Mouse (Mus musculus) urinary bladder, adult 2 months (tissue): Measurements from ENCODE around the gene Wipf3. TPM values are rescaled to one million over a fixed set of nuclear protein-coding genes. Genes with fewer than 3 reads are reported as not detected.

ENCODE experiments used
- DNase-seq: peaks from one replicate; pipeline ENCODE4 v3.0.0; 2022; ENCODE audit warnings: low spot score
- polyA plus RNA-seq: library from polyadenylated mRNA; depleted of rRNA; stranded (reverse); fragments of >200 nt; gene quantifications from 2 replicates; pipeline ENCODE4 v1.2.3, GENCODE M21; 2012; rRNA removed

Gene Wipf3
- polyA plus RNA-seq, 1 experiment: 0.95 TPM

DNA sequence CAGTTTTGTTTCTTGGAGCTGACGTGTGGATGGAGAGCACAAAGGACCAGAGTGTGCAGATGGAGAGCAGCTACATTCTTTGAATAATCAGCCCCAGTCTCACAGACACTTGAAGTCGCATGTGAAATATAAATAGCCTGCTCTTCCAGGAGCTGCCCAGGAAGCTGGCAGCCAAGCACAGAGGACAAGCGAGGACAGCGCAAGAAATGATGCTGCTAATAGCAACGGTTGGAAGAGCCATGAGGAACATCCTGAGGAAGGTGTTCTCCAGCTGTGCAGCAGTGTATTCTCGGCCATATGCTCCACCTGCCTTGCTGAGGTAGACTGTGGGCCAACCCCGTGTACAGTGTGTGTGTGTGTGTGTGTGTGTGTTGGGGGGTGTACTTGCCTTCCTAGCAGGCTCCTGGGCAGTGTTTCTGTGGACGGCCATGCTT is 101.7 kb downstream of the Wipf3 start:
- no peak for DNase-seq

DNA sequence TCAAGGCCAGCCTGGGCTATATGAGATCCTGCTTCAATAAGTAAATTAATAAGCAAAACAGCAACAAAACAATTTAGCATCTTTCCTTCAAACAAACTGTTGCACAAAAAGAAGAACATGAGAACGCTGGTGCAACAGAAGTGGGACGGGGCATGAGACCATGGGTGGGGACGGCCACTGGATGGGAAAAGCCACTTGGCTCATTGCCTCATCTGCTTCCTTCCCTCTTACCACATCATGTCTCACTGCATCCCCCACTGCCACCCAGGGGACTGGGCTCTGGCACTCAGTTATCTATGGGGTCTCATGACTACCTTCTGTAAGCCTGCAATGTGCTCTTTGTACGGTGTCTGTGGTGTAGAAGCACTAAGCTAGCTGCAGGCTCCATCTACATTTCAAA is 106.1 kb downstream of the Wipf3 start:
- no peak for DNase-seq

DNA sequence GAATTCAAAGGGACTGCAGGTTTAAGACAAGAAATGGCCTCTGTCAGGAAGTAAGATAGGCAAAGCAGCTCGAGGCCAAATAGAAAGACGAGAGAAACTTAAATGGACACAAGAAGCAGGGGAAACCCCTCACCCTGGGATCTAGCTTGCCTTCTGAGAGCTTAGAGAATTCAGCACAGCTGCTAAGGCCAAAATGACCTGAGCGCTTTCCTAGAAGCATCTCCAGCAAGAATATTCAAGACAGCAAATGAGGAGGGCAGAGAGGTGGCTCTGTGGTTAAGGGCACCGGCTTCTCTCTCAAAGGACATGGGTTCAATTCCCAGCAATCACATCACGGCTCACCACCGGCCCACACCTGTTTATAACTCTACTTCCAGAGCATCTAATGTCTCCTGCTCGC is 107.7 kb downstream of the Wipf3 start:
- no peak for DNase-seq

DNA sequence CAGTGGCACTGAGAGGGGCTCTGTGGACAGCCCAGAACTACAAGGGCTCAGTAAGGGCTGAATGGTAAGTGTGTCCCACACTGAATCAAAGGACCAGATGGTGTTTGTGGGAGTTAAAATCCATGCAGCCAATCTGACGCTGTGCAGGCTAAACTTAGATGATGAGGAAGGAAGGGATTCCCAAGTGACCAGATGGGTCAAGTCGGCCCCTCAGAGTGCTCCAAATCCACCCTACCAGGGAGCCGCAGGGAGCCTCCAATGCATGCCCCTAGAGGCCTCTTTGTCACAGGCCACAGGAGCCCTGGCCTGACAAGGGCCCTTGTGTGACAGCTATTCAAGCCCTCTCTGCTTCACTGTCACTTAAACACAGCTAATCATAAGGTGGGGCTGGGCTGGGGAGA is 109.4 kb downstream of the Wipf3 start:
- no peak for DNase-seq

DNA sequence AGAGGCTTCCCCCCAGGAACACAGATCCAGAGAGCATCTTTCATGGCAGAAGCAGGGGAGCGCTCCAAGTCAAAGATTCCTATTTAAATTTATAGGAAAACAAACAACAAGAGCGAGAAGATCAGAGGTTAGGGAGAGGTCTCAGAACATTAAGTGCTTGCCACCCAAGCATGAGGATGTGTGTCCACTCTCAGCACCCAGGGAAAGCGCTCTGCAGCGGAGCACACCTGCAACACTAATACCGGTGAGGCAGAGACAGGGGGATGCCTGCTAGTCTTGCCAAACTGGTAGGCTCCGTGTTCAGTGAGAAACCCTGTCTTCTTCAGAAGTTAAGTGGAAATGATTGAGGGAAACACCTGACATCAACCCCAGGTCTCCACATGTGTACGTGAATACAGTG is 110.0 kb downstream of the Wipf3 start:
- no peak for DNase-seq

DNA sequence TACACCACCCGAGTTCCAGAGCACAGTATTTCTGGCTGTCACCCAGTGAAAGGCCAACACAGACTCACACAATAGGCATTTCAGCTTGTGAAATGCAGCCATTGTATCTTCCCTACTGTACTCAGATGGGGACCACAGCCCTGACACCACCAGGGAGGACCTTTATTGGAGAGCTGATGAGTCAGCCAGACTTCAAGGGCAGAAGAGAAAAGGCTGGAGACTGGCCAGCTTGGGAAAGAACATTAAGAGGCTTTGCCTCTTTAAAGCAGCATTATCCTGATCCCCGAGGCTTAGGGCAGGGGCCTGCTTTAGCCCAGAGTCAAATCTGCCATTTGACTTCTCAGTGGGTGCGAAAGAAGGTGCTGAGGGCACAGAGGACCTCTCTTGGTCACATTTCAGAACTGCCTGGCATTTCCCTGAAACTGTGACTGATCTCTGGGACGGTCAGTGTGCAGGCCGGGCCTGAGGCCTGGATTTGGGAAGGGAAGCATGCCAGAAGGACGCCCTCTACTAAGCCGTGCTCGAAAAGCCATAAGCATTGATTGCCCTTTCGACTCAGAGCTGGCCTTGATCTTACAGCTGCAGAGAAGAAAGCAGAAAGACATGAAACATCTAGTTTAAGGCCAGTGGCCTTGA is 111.0 kb downstream of the Wipf3 start:
- no peak for DNase-seq

DNA sequence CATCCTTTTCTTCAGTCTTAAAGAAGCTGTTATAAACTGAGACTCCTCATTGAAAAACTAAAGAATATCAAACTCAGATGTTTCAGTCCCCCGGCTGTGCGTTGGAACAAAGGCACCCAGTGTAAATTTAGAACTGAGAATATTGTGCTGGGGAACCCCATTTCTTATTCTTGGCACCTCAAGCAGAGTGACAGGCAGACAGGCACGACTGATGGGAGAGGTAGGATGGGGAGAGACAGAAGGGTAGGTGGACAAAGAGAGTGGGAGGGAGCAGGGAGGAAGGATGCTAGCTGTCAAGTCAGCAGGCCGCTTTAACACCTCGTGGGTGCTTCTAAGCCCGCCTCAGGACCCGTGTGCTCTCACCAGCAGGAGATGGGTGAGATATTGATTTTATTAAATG is 113.4 kb downstream of the Wipf3 start:
- DNase-seq: no peak

DNA sequence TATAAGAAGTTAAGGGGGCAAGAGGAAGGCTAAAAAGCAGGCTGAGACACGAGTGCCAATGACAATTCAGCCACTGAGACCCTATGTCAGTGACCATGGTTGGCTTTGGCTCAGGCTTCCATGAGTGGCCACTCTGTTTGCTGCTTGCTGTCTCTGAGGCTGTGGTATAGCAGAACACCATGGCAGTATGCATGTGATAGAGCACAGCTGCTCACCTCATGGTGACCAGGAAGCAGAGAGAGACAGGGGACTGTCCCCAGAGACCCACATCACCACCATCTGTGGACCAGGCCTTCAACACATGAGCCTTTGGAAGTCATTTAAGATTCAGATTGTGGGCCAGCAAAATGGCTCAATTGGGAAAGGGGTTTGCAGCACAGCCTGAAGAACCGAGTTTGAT is 114.2 kb downstream of the Wipf3 start:
- DNase-seq: no peak

DNA sequence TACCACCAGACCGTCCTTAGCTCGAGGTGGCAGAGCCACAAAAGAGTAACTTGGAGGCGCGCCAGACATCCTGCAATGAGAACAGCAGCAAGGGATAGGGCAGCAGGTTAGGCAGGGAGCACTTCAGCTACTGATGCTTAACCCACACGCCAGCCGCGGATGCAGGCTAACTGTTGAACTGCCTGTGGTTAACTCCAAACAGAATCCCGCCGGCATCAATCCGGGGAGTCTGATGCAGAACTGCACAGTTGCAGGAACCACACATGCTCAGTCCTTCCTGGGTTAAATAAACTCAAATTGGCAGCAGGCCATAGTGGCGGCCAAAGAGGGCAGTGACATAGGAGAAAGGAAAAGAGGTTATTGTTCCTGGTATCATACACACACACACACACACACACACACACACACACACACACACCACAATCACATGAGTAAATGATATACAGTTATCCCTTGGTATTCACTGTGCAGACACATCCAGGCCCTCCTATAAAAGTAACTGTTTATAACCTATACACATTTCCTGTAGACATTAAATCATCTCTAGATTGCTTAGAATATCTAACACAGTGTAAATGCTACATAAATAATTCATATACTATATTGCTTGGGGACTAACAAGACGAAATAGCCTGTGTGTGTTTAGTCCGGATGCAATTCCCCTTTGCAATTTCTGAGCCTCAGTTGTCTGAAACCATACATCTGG is 119.1 kb downstream of the Wipf3 start:
- no peak for DNase-seq

DNA sequence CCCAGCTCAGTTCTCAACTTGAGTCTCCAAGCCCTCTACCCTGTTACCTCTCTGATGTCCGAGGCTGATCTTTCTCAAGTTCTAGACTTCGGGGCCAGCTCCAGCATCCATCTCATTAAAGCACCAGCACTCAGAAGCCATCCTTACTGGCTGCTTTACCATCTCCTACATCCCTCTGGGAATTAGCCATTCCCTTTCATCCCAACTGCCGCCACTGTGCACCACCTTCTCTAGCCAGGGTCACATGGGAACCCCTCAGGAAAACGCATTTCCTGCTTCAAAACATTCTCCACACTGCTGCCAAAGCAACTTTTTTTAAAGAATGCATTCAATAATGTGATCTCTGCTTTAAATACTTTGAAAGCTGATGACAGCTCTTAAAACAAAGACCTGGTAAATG is 119.9 kb downstream of the Wipf3 start:
- DNase-seq: no peak

DNA sequence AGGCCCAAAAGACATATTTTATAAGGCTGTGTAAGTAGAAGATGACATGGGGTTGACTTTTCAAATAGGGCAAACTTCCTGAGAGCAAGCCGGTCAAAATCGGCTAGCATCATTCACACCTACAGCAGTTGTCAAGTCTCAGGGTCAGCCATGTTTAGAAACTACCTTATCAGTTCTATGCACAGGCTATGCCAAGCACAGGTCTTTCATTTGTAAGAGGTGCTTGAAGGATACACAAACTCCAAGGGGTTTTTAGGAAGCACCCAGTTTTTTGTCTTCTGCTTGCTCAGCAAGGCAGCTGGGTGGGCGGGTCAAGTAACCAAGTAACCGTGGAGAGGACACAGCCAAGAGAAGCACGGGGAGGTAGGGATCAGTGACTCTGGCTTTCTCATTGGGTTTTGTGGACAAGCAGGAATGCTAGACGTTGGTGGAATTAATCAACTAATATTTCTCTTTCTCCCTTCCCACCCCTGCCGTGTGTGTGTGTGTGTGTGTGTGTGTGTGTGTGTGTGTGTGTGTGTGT is 121.5 kb downstream of the Wipf3 start:
- no peak for DNase-seq

DNA sequence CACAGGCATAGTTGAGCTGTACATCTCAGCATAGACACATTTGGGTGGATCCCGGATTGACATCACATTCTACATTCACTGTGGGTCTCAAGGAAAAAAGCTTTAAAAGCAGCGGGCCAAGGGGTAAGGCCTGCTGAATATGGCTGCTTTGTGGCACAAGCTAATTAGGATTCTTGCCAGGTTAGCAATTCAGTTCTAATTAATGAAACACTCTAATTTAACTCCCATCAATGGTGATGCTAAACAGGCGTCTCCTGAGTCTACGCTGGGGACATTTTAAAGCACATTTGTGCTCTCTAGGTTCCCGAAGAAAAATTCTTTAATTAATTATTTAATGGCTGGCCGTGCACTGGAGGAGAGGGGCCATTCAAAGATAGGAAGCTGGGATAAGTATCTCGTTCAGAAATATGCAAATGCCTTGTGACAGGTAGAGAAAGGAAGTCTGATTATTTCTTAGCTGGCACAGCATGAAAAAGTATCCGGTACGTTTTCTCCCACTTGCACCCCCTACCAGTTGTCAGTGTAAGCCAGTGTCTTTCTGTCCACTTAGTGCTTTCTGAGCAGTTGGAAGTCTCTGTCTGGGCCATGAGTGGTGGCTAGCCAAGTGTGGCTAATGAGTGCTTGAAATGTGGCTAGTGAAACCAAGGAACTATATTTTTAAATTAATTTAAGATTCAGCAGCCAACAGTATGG is 123.5 kb downstream of the Wipf3 start:
- DNase-seq: no peak

Other genes with a start within 250 kb of the Wipf3 start
- gene Prr15, start 103.8 kb upstream of the Wipf3 start, polyA plus RNA-seq: 2.4 and 2.8 TPM in 2 replicates
- 6.3 and 13.0 TPM in 2 replicates for gene Scrn1, start 136.9 kb downstream of the Wipf3 start, polyA plus RNA-seq
- 4.9 and 5.6 TPM in 2 replicates for gene Plekha8, start 165.5 kb downstream of the Wipf3 start, polyA plus RNA-seq
- 24.5 and 30.0 TPM in 2 replicates for gene Fkbp14, start 167.7 kb downstream of the Wipf3 start, polyA plus RNA-seq